Mouse (Mus musculus) lung, embryonic 16.5 days (tissue): ENCODE data around the gene Fgfr2. TPM values are rescaled to one million over a fixed set of nuclear protein-coding genes. Genes with fewer than 3 reads are reported as not detected.

ENCODE experiments used
- ATAC-seq: fragments of 200-750 bp; cut with Nextera tagmentation; 2 replicates; pipeline ENCODE4 v1.8.0; 2017; ENCODE audit warnings: low read depth, mild to moderate bottlenecking, moderate library complexity
- H3K27ac ChIP-seq: fragments of 300-500 bp; sonication (generic); 2 replicates; pipeline ENCODE4 v1.5.1; 2014; ENCODE audit warnings: mild to moderate bottlenecking, control low read depth, low read length
- H3K27me3 ChIP-seq: fragments of 300-500 bp; sonication (generic); 2 replicates; pipeline ENCODE4 v1.6.1; 2014; ENCODE audit warnings: low read depth, low read length, mixed read lengths; ENCODE audit not compliant: control insufficient read depth, insufficient read depth
- H3K36me3 ChIP-seq: fragments of 300-500 bp; sonication (generic); 2 replicates; pipeline ENCODE4 v1.6.1; 2014; ENCODE audit warnings: low read length; ENCODE audit not compliant: control insufficient read depth, insufficient read depth
- H3K4me1 ChIP-seq: fragments of 300-500 bp; sonication (generic); replicated peaks from 2 replicates; pipeline ENCODE4 v1.6.1; 2014; ENCODE audit warnings: low read length, mixed read lengths; ENCODE audit not compliant: control insufficient read depth, insufficient read depth
- H3K4me2 ChIP-seq: fragments of 300-500 bp; sonication (generic); 2 replicates; pipeline ENCODE4 v1.6.1; 2014; ENCODE audit warnings: low read depth, low read length, control low read depth
- H3K4me3 ChIP-seq: fragments of 300-500 bp; sonication (generic); 2 replicates; pipeline ENCODE4 v1.5.1; 2014; ENCODE audit warnings: mild to moderate bottlenecking, low read length, control low read depth
- H3K9ac ChIP-seq: fragments of 300-500 bp; sonication (generic); 2 replicates; pipeline ENCODE4 v1.6.1; 2014; ENCODE audit warnings: low read length, control low read depth
- H3K9me3 ChIP-seq: fragments of 300-500 bp; sonication (generic); 2 replicates; pipeline ENCODE4 v1.6.1; 2016; ENCODE audit warnings: low read length; ENCODE audit not compliant: control insufficient read depth
- WGBS: fragments of 180-500 bp; shearing (Covaris S2); extraction: QIAGEN DNeasy Blood & Tissue Kit; methylation state at CpG from one replicate; pipeline ENCODE4 v1.1.7; 2014; 5-methylcytosine and 5-hydroxymethylcytosine counted together
- polyA plus RNA-seq: library from polyadenylated mRNA; unstranded; fragments of >200 nt; fragmentation: Nextera tagmentation; extraction: Ambion mirVana; gene quantifications from 2 replicates; pipeline ENCODE4 v1.2.1, GENCODE M21; 2015

The Fgfr2 gene
- polyA plus RNA-seq, 1 experiment from 2014 or later = 175 TPM

DNA sequence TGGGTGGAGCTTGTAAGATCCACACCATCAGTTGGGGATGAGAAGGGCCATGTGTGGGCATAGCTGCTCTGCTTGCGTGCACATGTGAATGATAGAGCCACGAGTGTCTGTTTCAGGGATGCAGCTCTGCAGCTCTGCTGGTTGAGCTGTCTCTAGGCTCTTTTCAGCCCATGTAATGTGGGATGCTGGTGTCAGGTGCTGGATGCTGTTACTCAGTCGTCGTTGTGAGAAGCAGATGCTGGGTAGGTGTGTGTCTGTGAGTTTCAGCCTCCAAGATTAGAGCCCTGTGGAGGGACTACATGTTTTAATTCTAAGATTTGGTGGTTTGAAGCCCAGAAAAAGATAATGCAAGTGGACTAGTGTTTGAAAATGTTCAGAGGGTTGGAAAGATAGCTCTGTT lies 1453.8 kb downstream of the Fgfr2 start:
- Histone ChIP-seq H3K36me3 (no peaks in the 10 kb centered on the region), H3K9me3 (no peaks in the 10 kb centered on the region), H3K9ac (no peak overlapping the region), H3K4me2 (no peak overlapping the region), H3K4me1 (no peaks in the 10 kb centered on the region), H3K27ac (no peak overlapping the region), H3K27me3 (no peaks in the 10 kb centered on the region), H3K4me3 (no peak overlapping the region)
- ATAC-seq = no peak
- 76% methylated on average over 4 of the region's 4 CpGs for WGBS

- no peak overlapping the region for H3K27ac ChIP-seq
- H3K9me3 ChIP-seq = no peaks in the 10 kb centered on the region
- no peak for ATAC-seq
- no peaks in the 10 kb centered on the region for H3K27me3 ChIP-seq
- no peak overlapping the region for H3K4me3 ChIP-seq
- WGBS = 82% methylated on average over 1 of the region's 1 CpGs
- no peaks in the 10 kb centered on the region for H3K36me3 ChIP-seq
- H3K9ac ChIP-seq = no peak overlapping the region
- H3K4me2 ChIP-seq = no peak overlapping the region
- H3K4me1 ChIP-seq = no peaks in the 10 kb centered on the region
These were observed 1462.4 kb downstream of the Fgfr2 start for GRCm38 (mm10) chr7:131660726-131661125.

GRCm38 (mm10) chr7:131656017-131656416 lies 1467.1 kb downstream of the Fgfr2 start:
- WGBS = 63% methylated on average over 7 of the region's 7 CpGs
- Histone ChIP-seq H3K4me3 (no peak overlapping the region), H3K9ac (no peak overlapping the region), H3K36me3 (no peaks in the 10 kb centered on the region), H3K27me3 (no peaks in the 10 kb centered on the region), H3K4me1 (no peaks in the 10 kb centered on the region), H3K9me3 (no peaks in the 10 kb centered on the region), H3K27ac (no peak overlapping the region), H3K4me2 (no peak overlapping the region)
- no peak for ATAC-seq

GRCm38 (mm10) chr7:131653416-131653815 lies 1469.7 kb downstream of the Fgfr2 start:
- no peaks in the 10 kb centered on the region for H3K27me3 ChIP-seq
- no peak overlapping the region for H3K4me3 ChIP-seq
- no peaks in the 10 kb centered on the region for H3K4me1 ChIP-seq
- H3K9me3 ChIP-seq = no peaks in the 10 kb centered on the region
- WGBS = 80% methylated on average over 6 of the region's 6 CpGs
- no peak overlapping the region for H3K27ac ChIP-seq
- no peak overlapping the region for H3K9ac ChIP-seq
- ATAC-seq = no peak
- no peaks in the 10 kb centered on the region for H3K36me3 ChIP-seq
- H3K4me2 ChIP-seq = no peak overlapping the region

DNA sequence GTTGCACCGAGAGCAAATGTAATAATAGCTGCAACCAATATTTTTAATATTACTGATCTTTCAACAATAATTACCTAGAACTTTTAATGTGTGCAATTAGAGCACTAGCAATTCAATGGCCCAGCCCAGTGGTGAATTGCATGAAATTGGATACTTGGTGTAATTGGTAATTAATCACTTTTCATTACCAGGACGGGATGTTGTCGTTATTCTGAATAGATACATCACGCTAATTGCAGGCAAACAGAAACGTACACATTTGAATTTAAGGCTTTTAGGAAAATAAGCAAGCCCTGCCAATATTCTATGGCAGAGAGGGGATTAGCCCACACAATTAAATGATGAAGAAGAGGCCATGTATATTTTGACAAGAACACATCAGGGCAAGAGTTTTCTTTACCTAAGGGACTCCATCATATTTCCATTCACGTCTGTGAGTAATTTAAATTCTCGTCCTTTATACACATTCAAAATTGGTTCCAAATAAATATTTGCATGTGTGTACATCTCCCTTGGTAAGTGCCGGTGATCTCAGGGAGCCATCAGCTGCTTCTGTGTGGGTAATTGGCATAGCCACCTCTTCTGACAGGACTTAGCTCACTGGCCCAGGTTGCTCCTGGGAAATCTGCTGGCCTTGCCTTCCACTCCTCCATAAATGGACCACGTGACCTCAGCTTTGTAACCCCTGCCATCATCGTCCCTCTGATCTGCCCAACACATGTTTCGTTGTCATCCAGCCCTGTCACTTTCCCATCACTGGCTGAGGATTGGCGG lies 1471.0 kb downstream of the Fgfr2 start:
- Histone ChIP-seq H3K4me2 (no peak overlapping the region), H3K9ac (no peak overlapping the region), H3K4me1 (no peaks in the 10 kb centered on the region; the same call in 1 of the 2 replicates), H3K27me3 (no peaks in the 10 kb centered on the region), H3K36me3 (no peaks in the 10 kb centered on the region), H3K4me3 (no peak overlapping the region), H3K9me3 (no peaks in the 10 kb centered on the region), H3K27ac (no peak overlapping the region)
- 72% methylated on average over 12 of the region's 12 CpGs for WGBS
- ATAC-seq = no peak

DNA sequence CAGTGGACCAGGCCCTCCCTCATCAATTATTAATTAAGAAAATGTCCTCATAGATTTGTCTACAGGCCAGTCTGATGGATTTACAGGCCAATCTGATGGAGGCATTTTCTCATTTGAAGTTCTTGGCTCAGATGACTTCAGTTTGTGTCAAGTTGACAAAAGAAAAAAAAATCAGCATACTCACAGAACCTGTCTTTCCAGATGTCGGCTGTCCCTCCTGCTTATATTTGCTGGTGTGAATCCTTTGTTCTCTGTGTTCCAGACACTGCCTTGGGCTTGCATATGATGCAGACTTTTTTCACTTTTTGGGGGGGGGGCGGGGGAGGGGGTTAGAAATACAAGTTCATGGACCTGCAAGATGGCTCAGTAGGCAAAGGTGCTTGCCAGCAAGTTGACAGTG lies 1472.9 kb downstream of the Fgfr2 start:
- WGBS = 35% methylated on average over 2 of the region's 2 CpGs
- ATAC-seq = no peak
- H3K4me2 ChIP-seq = no peak overlapping the region
- H3K27me3 ChIP-seq = peaks cover 6% of the 10 kb centered on the region; the same call in 1 of the 2 replicates
- no peak overlapping the region for H3K4me3 ChIP-seq
- H3K27ac ChIP-seq = no peak overlapping the region
- H3K36me3 ChIP-seq = no peaks in the 10 kb centered on the region
- H3K9ac ChIP-seq = no peak overlapping the region
- no peaks in the 10 kb centered on the region for H3K9me3 ChIP-seq
- H3K4me1 ChIP-seq = no peaks in the 10 kb centered on the region; the same call in 1 of the 2 replicates

- Histone ChIP-seq H3K36me3 (no peaks in the 10 kb centered on the region), H3K27ac (no peak overlapping the region), H3K4me3 (no peak overlapping the region), H3K4me2 (no peak overlapping the region), H3K4me1 (no peaks in the 10 kb centered on the region; the same call in 1 of the 2 replicates), H3K9me3 (no peaks in the 10 kb centered on the region), H3K9ac (no peak overlapping the region), H3K27me3 (peaks cover 26% of the 10 kb centered on the region)
- no peak for ATAC-seq
- WGBS = 18% methylated on average over 7 of the region's 7 CpGs
These were observed 1474.9 kb downstream of the Fgfr2 start for GRCm38 (mm10) chr7:131648276-131648675.

DNA sequence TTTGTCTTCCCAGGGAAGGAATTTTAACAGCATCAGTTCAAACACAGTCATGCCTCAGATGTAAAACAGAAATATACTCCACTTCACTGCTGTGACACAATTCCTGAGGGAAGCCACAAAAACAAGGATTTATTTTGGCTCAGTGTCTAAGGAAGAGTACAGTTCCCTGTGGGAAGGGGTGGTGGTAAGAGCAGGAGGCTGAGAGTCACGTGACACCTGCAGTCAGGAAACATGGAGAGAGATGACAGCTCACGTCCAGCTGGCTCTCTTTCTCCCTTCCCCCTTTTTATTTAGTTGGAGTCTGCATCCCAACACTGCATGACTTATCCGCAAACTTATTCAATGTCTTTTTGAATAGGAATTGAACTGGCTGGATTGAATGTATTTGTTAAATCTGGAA lies 1475.6 kb downstream of the Fgfr2 start:
- Histone ChIP-seq H3K9ac (no peak overlapping the region), H3K27me3 (peaks cover 32% of the 10 kb centered on the region), H3K27ac (no peak overlapping the region), H3K4me1 (no peaks in the 10 kb centered on the region; the same call in 1 of the 2 replicates), H3K9me3 (no peaks in the 10 kb centered on the region), H3K4me2 (no peak overlapping the region), H3K4me3 (no peak overlapping the region), H3K36me3 (no peaks in the 10 kb centered on the region)
- no peak for ATAC-seq
- 32% methylated on average over 3 of the region's 3 CpGs for WGBS

DNA sequence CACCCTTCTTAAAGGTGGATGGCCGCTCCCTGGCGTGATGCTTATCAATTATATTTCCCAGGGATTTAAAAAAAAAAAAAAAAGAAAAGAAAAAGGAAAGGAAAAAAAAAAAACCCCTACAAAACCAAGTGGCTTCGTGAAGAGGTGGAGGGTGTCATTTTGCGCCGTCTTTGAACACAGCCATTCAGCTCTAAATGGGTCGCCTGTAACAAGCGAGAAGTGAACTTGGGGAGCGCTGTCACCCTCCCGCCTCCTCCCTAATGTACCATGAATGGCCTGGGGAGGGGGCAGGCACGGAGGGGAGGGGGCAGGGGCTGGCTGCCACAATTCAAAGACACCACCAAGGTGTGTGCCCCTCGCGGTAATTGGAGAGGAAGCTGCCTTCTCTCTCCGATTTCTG lies 1478.6 kb downstream of the Fgfr2 start:
- no peak overlapping the region for H3K27ac ChIP-seq
- H3K4me2 ChIP-seq = peak overlapping the region; percentile 44
- ATAC-seq = no peak
- H3K4me1 ChIP-seq = no peaks in the 10 kb centered on the region; the same call in 1 of the 2 replicates
- peak overlapping the region; percentile 9; the same call in 1 of the 2 replicates for H3K4me3 ChIP-seq
- H3K9ac ChIP-seq = no peak overlapping the region
- no peaks in the 10 kb centered on the region for H3K9me3 ChIP-seq
- no peaks in the 10 kb centered on the region for H3K36me3 ChIP-seq
- 2% methylated on average over 13 of the region's 13 CpGs for WGBS
- H3K27me3 ChIP-seq = peaks cover 35% of the 10 kb centered on the region
